ENCODE assay signal across 11 mouse cellular contexts in genomic region chr4:131267760-131268159, GRCm38 (mm10).
A peak's percentile ranks its signal among the peaks of the same experiment; 100 is the strongest.
DNase-seq lines count a peak whose midpoint lies in the region; ATAC-seq and TF ChIP-seq lines count a peak whose summit lies in the region.
"Had no signal": no experiment of that assay in that cellular context is flagged by ENCODE, and none has a peak within 500 bp of the region (broad histone marks: within the 10 kb centered on the region; RNA-seq: fewer than 3 reads in every experiment).

No protein-coding gene starts in this region.

- DNase-seq in cerebellum, postnatal 10 days, result peak; percentile 74 to 76
- DNase-seq in cerebellum, adult 9-10 months, result no peak
- DNase-seq in kidney, adult 2 months, result peak; percentile 77
- DNase-seq in forebrain, embryonic 14.5 days (ENCODE audit: low spot score), result peak; percentile 85
- peak; percentile 72 for DNase-seq in lung, postnatal 10 days
- DNase-seq in thymus, postnatal 25 days, result no peak
- no peak for DNase-seq in urinary bladder, adult 18-20 months (ENCODE audit: low spot score in 2 of 2)

- no peak for ATAC-seq in kidney, embryonic 14.5 days (ENCODE audit: low FRiP score, low TSS enrichment)
- no peak for ATAC-seq in forebrain, embryonic 14.5 days

- H3K4me3 ChIP-seq in kidney, adult 2 months (ENCODE audit: insufficient read depth, low read depth, low read length), result no peak overlapping the region
- no peak overlapping the region for H3K4me3 ChIP-seq in kidney, embryonic 14.5 days (ENCODE audit: low read length)
- no peak overlapping the region for H3K4me3 ChIP-seq in forebrain, embryonic 14.5 days (ENCODE audit: low read depth, low read length)
- H3K4me3 ChIP-seq: embryonic facial prominence, embryonic 15.5 days; hindbrain, embryonic 12.5 days had no signal

- WGBS in kidney, adult 2 months, result 27% methylated on average over 10 of the region's 10 CpGs
- WGBS in kidney, embryonic 14.5 days, result 45% methylated on average over 10 of the region's 10 CpGs
- WGBS in forebrain, embryonic 14.5 days, result 36% methylated on average over 10 of the region's 10 CpGs

- 0 out of 2 replicates have a peak, but pooled peaks cover 3% of the 10 kb centered on the region for H3K4me1 ChIP-seq in kidney, adult 2 months (ENCODE audit: control insufficient read depth, insufficient read depth, low read length)
- H3K4me1 ChIP-seq in kidney, embryonic 14.5 days (ENCODE audit: control insufficient read depth, insufficient read depth, low read length), result no peaks in the 10 kb centered on the region
- peaks cover 8% of the 10 kb centered on the region for H3K4me1 ChIP-seq in forebrain, embryonic 14.5 days (ENCODE audit: control insufficient read depth, insufficient read depth, low read length)

- H3K4me2 ChIP-seq in kidney, embryonic 14.5 days (replicated peaks; ENCODE audit: low read depth, low read length), result no peak overlapping the region
- H3K4me2 ChIP-seq in forebrain, embryonic 14.5 days (ENCODE audit: low read length), result no peak overlapping the region
- H3K4me2 ChIP-seq: embryonic facial prominence, embryonic 15.5 days; hindbrain, embryonic 12.5 days; liver, embryonic 11.5 days had no signal

- H3K36me3 ChIP-seq in kidney, adult 2 months (ENCODE audit: control insufficient read depth, insufficient read depth, low read length), result no peaks in the 10 kb centered on the region
- no peaks in the 10 kb centered on the region for H3K36me3 ChIP-seq in kidney, embryonic 14.5 days (ENCODE audit: control insufficient read depth, insufficient read depth, low read length)
- no peaks in the 10 kb centered on the region for H3K36me3 ChIP-seq in forebrain, embryonic 14.5 days (ENCODE audit: control insufficient read depth, insufficient read depth, low read length)
- H3K36me3 ChIP-seq: embryonic facial prominence, embryonic 15.5 days; hindbrain, embryonic 12.5 days had no signal

- no peak overlapping the region for H3K9ac ChIP-seq in kidney, embryonic 14.5 days (ENCODE audit: low read depth, low read length)
- no peak overlapping the region for H3K9ac ChIP-seq in forebrain, embryonic 14.5 days (ENCODE audit: low read length)
- H3K9ac ChIP-seq: embryonic facial prominence, embryonic 15.5 days; hindbrain, embryonic 12.5 days had no signal

- H3K27ac ChIP-seq in kidney, adult 2 months (ENCODE audit: insufficient read depth, low read depth, low read length), result no peak overlapping the region
- H3K27ac ChIP-seq in kidney, embryonic 14.5 days (ENCODE audit: low read depth, low read length), result no peak overlapping the region
- no peak overlapping the region for H3K27ac ChIP-seq in forebrain, embryonic 14.5 days (ENCODE audit: low read depth, low read length)
- H3K27ac ChIP-seq: embryonic facial prominence, embryonic 15.5 days; hindbrain, embryonic 12.5 days had no signal

- TF ChIP-seq POLR2A in kidney, adult 2 months (IDR thresholded peaks at IDR 0.05; ENCODE audit: low read depth, low read length), result no peak

- no peaks in the 10 kb centered on the region for H3K9me3 ChIP-seq in kidney, embryonic 14.5 days (ENCODE audit: control insufficient read depth, low read length)
- H3K9me3 ChIP-seq in forebrain, embryonic 14.5 days (replicated peaks; ENCODE audit: control insufficient read depth, low read length), result no peaks in the 10 kb centered on the region
- H3K9me3 ChIP-seq: embryonic facial prominence, embryonic 15.5 days; hindbrain, embryonic 12.5 days had no signal

- TF ChIP-seq CTCF in kidney, adult 2 months (conservative IDR thresholded peaks at IDR 0.05; ENCODE audit: insufficient read depth, insufficient read length, low read depth, low read length), result no peak

- H3K27me3 ChIP-seq in kidney, adult 2 months (replicated peaks; ENCODE audit: control insufficient read depth, insufficient read depth, low read length), result no peaks in the 10 kb centered on the region
- H3K27me3 ChIP-seq in kidney, embryonic 14.5 days (ENCODE audit: control insufficient read depth, insufficient read depth, low read length), result 0 out of 2 replicates have a peak, but pooled peaks cover 2% of the 10 kb centered on the region
- no peaks in the 10 kb centered on the region for H3K27me3 ChIP-seq in forebrain, embryonic 14.5 days (replicated peaks; ENCODE audit: control insufficient read depth, insufficient read depth, low read length)

Comparison
In these comparisons a context has a peak if more than half of its experiments do, and no peak if none do; other contexts are left out.
1. DNase-seq: peak in cerebellum, postnatal 10 days (2 of 2), kidney, adult 2 months (single experiment), forebrain, embryonic 14.5 days (single experiment) and lung, postnatal 10 days (single experiment); none in cerebellum, adult 9-10 months (single experiment), thymus, postnatal 25 days (single experiment) and urinary bladder, adult 18-20 months (0 of 2).